Mouse (Mus musculus) splenic B cell, adult 2 months (primary cell): ENCODE results near the gene Rtf2.
A peak's percentile ranks its signal among the peaks of the same experiment; 100 is the strongest.

Experiments
- DNase-seq: peaks from one replicate; pipeline ENCODE4 v3.0.0-alpha.2; 2011; ENCODE audit warnings: low read depth, low spot score
- H3K27me3 ChIP-seq: 2 replicates; pipeline ENCODE4 v1.6.1; 2012; ENCODE audit warnings: mild to moderate bottlenecking, low read length, moderate library complexity, mixed read lengths; ENCODE audit not compliant: control insufficient read depth, poor library complexity, insufficient read depth, severe bottlenecking
- H3K36me3 ChIP-seq: 2 replicates; pipeline ENCODE4 v1.6.1; 2012; ENCODE audit warnings: mild to moderate bottlenecking, low read length, moderate library complexity, mixed read lengths; ENCODE audit not compliant: control insufficient read depth, poor library complexity, insufficient read depth, severe bottlenecking

Rtf2 gene

DNA sequence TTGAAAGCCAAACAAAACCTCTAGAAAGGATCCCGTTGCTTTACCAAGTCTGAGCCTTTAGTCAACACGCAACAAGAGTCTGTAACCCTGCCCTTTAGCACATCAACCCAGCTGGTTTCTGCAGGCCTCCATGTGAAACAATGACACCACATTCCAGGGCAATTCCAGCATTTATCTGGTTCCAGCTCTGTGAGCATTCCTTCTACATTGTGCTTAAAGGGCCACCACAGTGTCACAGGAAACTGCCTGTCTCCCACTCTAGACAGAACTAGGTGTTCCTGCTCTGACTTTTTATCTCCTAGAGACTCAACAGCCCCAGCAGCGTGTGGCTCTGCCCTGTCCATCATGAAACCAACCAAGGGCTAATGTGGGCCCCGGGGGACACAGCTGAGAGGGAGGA, 27.1 kb upstream of the Rtf2 start:
- DNase-seq, result no peak
- Histone ChIP-seq H3K27me3 (no peaks in the 10 kb centered on the region), H3K36me3 (no peaks in the 10 kb centered on the region)

DNA sequence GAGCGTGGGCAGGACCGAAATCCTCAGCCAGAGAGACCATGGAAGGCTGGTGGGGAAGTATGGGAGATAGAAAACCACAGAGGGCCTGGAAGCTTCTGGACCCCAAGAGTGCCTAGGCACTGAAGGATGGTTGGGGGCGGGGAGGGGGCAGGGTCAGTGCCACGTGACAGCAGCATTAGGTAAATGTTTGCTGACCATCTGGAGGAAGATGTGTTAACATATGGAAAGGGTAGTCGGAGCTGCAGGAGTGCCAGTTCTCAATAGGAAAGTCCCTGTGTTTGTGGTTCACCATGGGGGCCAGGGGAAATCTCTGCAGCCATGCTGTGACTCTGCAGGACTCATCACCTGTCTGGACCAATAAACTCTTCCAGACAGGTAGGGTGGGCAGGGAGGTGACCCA, 26.5 kb upstream of the Rtf2 start:
- no peak for DNase-seq
- Histone ChIP-seq H3K27me3 (no peaks in the 10 kb centered on the region), H3K36me3 (no peaks in the 10 kb centered on the region)

DNA sequence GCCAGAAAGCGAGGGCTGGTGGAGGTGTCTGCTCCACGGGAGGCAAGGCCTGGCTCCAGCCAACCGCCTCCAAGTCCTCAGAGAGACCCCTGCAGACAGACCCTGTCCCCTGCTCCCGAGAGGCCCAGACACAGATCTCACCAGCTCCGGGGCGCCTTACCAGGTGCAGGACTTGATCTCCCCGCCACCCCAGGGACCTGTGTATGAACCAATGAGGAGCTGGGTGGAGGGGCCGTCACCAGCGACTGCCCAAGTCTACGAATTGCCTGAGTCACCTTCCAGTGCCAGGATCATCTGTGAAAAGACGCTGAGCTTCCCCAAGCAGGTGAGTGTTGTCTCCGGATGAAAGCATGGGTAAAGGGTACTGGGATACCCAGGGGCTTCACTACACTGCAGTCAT, 24.1 kb upstream of the Rtf2 start:
- no peaks in the 10 kb centered on the region for H3K27me3 ChIP-seq
- DNase-seq, result no peak
- no peaks in the 10 kb centered on the region for H3K36me3 ChIP-seq

DNA sequence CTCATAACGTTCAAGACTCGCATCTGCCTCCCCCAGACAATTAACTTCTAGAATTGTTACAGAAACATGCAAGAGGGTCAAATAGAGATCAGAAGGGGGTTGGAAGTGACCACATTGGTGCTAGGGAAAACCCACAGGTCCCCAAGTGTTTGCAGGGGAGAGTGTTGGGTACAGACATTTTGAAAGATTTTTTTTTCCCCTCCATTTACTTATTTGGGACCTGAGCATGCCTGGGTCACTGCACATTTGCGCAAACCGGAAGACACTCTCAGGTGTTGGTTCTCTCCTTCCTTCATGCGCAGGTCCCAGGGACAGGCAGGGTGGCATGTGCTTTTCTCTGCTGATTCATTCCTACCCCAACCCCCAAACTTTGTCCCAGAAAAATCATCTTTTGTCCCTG, 23.5 kb upstream of the Rtf2 start:
- no peak for DNase-seq
- no peaks in the 10 kb centered on the region for H3K27me3 ChIP-seq
- H3K36me3 ChIP-seq, result no peaks in the 10 kb centered on the region

DNA sequence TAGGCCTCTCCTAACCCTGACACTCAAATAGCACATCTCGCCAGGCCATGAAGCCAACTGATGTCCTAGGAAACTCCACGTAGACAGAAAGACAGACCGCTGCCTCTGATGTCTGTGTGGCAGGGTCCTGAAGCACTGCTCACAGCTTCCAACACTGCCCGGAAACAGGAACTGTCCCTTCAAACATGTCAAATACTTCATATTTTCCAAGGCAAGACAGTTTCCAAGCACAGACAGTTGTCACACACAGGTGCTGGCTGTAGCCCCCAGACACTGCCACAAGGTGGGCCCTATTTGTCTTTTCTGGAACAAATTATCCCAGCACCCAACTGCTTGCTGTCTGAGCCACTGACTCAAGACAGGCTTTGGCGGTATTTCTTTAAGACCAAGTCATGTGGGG, 22.1 kb upstream of the Rtf2 start:
- Histone ChIP-seq H3K27me3 (no peaks in the 10 kb centered on the region), H3K36me3 (no peaks in the 10 kb centered on the region)
- no peak for DNase-seq

DNA sequence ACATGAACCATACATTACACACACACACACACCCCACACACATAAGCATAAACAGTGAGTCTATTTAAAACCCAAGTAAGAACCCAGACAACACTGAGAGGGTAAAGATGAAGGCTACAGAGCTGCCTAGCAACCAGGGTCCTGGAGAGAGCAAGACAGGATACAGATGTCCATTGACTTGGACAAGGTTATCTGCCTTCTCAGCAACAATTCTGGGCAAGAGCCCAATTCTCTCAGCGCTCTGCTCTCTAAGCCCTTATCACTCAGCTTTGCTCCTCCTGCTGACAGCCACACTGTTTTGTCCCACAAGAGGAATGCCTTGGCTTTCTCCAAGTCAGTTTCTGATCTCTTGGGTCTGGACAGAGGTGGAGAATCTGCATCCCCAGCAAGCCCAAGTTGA, 9.7 kb upstream of the Rtf2 start:
- Histone ChIP-seq H3K27me3 (no peaks in the 10 kb centered on the region), H3K36me3 (no peaks in the 10 kb centered on the region)
- DNase-seq, result no peak

DNA sequence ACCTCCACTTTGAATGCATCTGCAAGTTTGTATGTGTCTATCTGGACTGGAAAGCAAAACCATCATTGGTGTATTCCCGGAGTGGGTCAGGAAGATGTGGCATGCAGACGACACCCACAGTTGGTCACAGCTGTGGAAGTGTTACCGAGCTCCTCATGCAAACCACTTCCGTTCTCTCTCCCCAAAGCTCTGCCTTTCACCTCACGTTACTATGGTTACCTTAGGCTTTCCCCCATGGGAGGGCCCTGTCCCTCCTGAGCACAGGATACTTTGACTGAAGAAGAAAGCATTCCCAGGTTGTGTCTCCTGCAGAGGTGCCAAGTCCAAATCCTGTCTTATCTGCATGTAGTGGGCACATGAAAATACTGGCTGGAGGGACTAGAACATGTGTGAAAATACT, 6.6 kb upstream of the Rtf2 start:
- DNase-seq, result peak; percentile 75
- H3K36me3 ChIP-seq, result no peaks in the 10 kb centered on the region

DNA sequence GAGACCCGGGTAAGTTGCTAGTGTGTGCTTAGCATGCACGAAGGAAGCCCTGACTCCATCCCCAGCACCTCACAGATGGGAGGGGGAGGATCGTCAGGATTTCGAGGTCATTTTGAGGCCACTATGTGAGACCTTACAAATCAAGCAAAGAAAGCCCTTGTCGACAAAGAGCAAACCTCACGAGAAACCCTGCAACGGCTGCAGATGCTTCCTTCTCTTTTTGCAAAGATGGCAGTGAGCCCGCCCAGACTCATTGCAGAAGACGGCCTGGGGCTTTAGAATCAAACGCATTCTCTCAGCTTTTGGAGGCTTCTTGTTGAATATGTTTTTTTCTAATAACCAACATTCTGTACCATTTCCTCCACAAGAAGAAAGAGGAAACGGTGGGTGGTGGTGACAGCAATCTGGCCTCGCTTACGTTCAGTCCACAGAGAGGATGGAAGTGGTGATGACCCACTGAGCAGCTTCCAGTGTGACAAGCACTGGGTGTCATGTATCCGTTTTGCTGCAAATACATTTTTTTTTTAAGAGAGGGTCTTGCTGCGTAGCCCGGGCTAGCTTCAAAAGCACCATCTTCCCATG, 2.9 kb upstream of the Rtf2 start:
- no peaks in the 10 kb centered on the region for H3K27me3 ChIP-seq
- DNase-seq, result peak; percentile 77

More for the DNA sequence above, 6.6 kb upstream of the Rtf2 start:
- no peaks in the 10 kb centered on the region for H3K27me3 ChIP-seq

DNA sequence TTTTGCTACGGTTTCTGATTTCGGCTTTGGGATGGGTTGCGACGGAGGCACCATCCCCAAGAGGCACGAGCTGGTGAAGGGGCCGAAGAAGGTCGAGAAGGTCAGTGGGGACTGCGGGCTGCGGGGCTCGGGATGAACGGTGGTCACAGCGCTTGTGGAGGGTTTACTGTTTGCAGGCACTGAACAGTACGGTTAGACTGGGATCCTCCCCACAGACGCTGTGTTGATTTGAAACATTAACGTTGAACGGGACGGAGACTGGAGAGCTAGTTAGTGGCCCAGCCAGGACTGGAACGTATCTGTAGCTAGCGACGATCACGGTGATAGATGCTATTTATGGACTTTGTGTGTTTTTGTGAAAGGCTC, 267 bp downstream of the Rtf2 start:
- DNase-seq, result no peak
- Histone ChIP-seq H3K27me3 (no peaks in the 10 kb centered on the region), H3K36me3 (no peaks in the 10 kb centered on the region)

More for the DNA sequence above, 2.9 kb upstream of the Rtf2 start:
- H3K36me3 ChIP-seq, result no peaks in the 10 kb centered on the region

DNA sequence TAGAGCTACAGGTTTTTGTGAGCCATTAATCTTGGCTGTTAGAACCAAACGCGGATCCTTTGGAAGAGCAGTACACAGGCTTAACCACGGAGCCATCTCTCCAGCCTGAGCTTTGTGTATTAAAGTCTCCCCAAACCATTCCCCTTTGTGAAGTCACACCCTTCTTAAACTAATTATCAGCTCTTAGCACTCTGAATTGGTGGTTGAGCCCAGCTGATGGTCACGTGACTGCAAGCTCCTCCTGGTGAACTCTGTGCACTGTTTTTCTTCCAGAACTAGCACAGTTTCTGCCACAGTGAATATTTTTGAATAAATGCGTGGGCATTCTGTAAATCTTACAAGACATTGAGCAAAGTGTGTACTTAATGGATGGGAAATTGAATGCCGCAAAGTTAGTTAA, 820 bp downstream of the Rtf2 start:
- DNase-seq, result peak; percentile 40
- Histone ChIP-seq H3K27me3 (no peaks in the 10 kb centered on the region), H3K36me3 (peaks cover 2% of the 10 kb centered on the region; the same call in 1 of the 2 replicates)

DNA sequence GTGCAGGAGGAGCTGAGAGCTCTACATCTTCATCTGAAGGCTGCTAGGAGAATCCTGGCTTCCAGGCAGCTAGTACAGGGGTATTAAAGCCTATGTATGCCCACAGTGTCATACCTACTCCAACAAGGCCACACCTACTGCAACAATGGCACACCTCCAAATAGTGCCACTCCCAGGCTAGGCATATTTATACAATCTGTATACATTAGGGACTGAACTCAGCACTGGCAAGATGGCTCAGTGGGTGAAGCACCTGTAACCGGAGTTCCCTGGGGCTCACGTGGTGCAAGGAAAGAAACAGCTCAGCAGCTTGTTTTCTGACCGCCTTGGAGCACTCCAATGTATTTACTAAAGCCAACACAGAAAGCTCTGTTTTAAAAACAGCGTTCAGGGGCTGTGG, 5.3 kb downstream of the Rtf2 start:
- Histone ChIP-seq H3K27me3 (no peaks in the 10 kb centered on the region), H3K36me3 (peaks cover 10% of the 10 kb centered on the region)
- no peak for DNase-seq

DNA sequence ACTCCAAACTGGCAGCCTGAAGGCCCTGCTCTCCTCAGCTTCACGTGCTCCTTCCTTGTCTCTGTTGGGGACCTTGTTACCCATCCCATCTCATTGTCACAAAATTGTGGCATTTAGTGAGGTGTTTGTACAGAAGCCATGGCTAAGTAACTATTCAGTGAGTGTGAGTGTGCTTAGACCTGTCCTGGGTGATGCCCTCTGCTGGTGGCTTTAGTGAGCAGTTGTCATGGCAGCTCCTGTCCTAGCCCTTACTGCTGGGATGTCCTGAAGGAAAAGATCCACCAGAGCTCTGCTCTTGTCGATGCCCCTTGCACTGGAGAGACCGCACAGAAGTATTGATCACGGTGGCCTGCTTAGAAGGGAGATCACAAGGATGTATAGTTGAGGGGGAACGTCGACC, 7.0 kb downstream of the Rtf2 start:
- peak; percentile 76 for DNase-seq
- Histone ChIP-seq H3K36me3 (peaks cover 10% of the 10 kb centered on the region), H3K27me3 (no peaks in the 10 kb centered on the region)

DNA sequence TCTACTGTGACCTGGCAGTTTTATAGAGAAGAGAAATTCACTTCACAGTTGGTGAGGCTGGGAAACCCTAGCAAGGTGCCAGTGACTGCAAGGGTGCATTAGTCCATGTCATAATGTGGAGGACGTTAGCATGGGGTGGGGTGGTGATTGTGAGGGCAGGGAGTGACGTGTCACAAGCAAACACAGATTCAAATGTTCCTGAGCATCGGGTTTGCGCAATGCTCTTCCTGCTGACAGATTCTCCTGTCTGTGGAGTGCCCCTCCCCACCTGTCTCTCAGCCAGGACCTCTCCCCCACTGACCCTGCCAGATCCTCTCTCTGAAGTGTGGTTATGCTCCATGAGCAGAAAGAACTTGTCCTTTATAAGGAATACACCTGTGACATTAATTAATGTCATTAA, 8.0 kb downstream of the Rtf2 start:
- no peaks in the 10 kb centered on the region for H3K27me3 ChIP-seq
- peaks cover 10% of the 10 kb centered on the region for H3K36me3 ChIP-seq
- DNase-seq, result no peak

DNA sequence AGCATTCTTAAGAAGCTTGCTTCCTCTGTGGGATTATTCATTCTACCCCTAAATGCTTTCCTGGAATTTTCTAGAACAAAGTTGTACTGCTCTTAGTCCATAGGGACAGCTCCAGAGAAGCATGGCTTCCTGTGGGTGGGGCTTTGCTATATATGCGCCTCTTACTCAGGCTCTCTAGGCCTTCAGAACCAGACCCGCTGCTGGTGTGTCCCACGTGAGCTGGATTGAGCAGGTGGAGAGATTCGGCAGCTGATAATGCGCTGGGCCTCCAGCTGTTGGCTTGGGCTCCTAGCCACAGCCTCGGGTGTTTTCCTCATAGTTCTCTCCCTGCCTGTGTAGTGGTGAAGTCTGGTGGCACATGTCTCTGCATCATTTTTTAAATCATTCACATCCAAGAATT, 10.3 kb downstream of the Rtf2 start:
- Histone ChIP-seq H3K36me3 (peaks cover 12% of the 10 kb centered on the region), H3K27me3 (no peaks in the 10 kb centered on the region)
- no peak for DNase-seq

DNA sequence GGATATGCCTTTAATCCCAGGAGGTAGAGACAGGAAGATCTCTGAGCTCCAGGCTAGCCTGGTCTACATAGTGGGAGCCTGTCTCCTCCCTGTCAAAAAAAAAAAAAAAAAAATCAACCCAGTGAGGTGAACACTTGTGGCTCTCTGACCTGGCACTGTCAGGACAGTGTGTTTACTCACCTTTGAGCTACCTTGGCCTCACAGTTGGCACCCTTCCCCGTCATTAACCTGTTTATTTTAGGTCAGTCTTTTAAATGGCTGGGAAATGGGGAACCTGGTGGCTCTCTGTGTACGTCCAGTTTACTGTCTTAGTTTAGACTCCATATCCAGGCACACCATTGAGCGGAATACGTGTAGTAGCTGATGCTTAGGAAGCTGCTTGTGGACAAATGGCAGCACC, 11.7 kb downstream of the Rtf2 start:
- Histone ChIP-seq H3K36me3 (peaks cover 9% of the 10 kb centered on the region), H3K27me3 (no peaks in the 10 kb centered on the region)
- no peak for DNase-seq

DNA sequence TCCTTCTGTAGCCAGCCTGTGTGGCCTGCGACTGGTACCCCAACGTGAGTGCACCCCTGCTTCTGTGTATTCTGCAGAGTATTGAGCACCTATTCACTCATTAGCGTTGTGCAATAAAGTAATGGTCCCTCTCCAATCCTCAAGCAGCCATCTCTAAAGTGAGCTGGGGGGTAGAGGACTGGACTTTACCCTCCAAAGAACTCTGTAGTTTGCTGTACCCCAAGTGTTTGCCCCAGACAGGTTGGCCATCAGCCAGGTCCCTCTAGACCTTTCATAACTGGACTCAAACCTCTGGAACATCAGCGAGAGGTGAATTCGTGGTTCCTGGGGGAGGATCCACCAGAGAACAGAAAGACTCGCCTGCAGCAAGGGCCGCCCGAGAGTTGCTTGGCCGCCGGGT, 12.1 kb downstream of the Rtf2 start:
- no peak for DNase-seq
- H3K27me3 ChIP-seq, result no peaks in the 10 kb centered on the region
- peaks cover 8% of the 10 kb centered on the region for H3K36me3 ChIP-seq
